Mouse (Mus musculus): Measurements from ENCODE around the gene Tcirg1. TPM values are rescaled to one million over a fixed set of nuclear protein-coding genes. Genes with fewer than 3 reads are reported as not detected.

The Tcirg1 gene
- polyA plus RNA-seq, 1 experiment from 2014 or later: 34.7 TPM

- no peaks in the 10 kb centered on the region for H3K27me3 ChIP-seq (replicated peaks)
- H3K27ac ChIP-seq: no peak overlapping the region
- H3K4me3 ChIP-seq (replicated peaks): no peak overlapping the region
- H3K36me3 ChIP-seq: no peaks in the 10 kb centered on the region
- no peaks in the 10 kb centered on the region for H3K9me3 ChIP-seq
- H3K4me1 ChIP-seq: peaks cover 19% of the 10 kb centered on the region
- 82% methylated on average over 10 of the region's 10 CpGs for WGBS
- ATAC-seq (ENCODE audit: insufficient read depth, low FRiP score, low read depth): no peak
- H3K4me2 ChIP-seq: no peak overlapping the region
- H3K9ac ChIP-seq: no peak overlapping the region
Observed at GRCm38 (mm10) chr19:3846676-3847604, 60.0 kb downstream of the Tcirg1 start.

Other genes with a start within 250 kb of the Tcirg1 start
- 5.3 and 6.2 TPM in 2 replicates for gene Lrp5, start 220.6 kb downstream of the Tcirg1 start, polyA plus RNA-seq (2015; fragmentation: Nextera tagmentation; extraction: Ambion mirVana)
- gene 1810055G02Rik, start 198.8 kb downstream of the Tcirg1 start, polyA plus RNA-seq (2015; fragmentation: Nextera tagmentation; extraction: Ambion mirVana): 31.6 and 35.9 TPM in 2 replicates
- 24.4 and 26.3 TPM in 2 replicates for gene Kmt5b, start 139.7 kb downstream of the Tcirg1 start, polyA plus RNA-seq (2015; fragmentation: Nextera tagmentation; extraction: Ambion mirVana)
- 56.9 and 65.3 TPM in 2 replicates for gene Chka, start 55.4 kb downstream of the Tcirg1 start, polyA plus RNA-seq (2015; fragmentation: Nextera tagmentation; extraction: Ambion mirVana)
- 312 and 320 TPM in 2 replicates for gene Ndufs8, start 5.6 kb upstream of the Tcirg1 start, polyA plus RNA-seq (2015; fragmentation: Nextera tagmentation; extraction: Ambion mirVana)
- 3.6 and 4.2 TPM in 2 replicates for gene Aldh3b1, start 22.7 kb upstream of the Tcirg1 start, polyA plus RNA-seq (2015; fragmentation: Nextera tagmentation; extraction: Ambion mirVana)
- gene Unc93b1, start 28.1 kb upstream of the Tcirg1 start, polyA plus RNA-seq (2015; fragmentation: Nextera tagmentation; extraction: Ambion mirVana): 21.4 and 22.2 TPM in 2 replicates
- 0.06 and 0.12 TPM in 2 replicates for gene Aldh3b3, start 51.5 kb upstream of the Tcirg1 start, polyA plus RNA-seq (2015; fragmentation: Nextera tagmentation; extraction: Ambion mirVana)
- gene Aldh3b2, start 65.2 kb upstream of the Tcirg1 start, polyA plus RNA-seq (2015; fragmentation: Nextera tagmentation; extraction: Ambion mirVana): 14.6 and 22.8 TPM in 2 replicates
- gene Acy3, start 79.4 kb upstream of the Tcirg1 start, polyA plus RNA-seq (2015; fragmentation: Nextera tagmentation; extraction: Ambion mirVana): 9.2 and 9.8 TPM in 2 replicates
- gene Tbx10, start 85.6 kb upstream of the Tcirg1 start, polyA plus RNA-seq (2015; fragmentation: Nextera tagmentation; extraction: Ambion mirVana): 0.21 and 0.31 TPM in 2 replicates
- gene Nudt8, start 93.4 kb upstream of the Tcirg1 start, polyA plus RNA-seq (2015; fragmentation: Nextera tagmentation; extraction: Ambion mirVana): 32.2 and 33.6 TPM in 2 replicates
- 3.5 and 3.8 TPM in 2 replicates for gene Gm49405, start 93.5 kb upstream of the Tcirg1 start, polyA plus RNA-seq (2015; fragmentation: Nextera tagmentation; extraction: Ambion mirVana)
- 4.0 and 4.5 TPM in 2 replicates for gene Doc2g, start 96.2 kb upstream of the Tcirg1 start, polyA plus RNA-seq (2015; fragmentation: Nextera tagmentation; extraction: Ambion mirVana)
- gene Ndufv1, start 105.7 kb upstream of the Tcirg1 start, polyA plus RNA-seq (2015; fragmentation: Nextera tagmentation; extraction: Ambion mirVana): 198 and 218 TPM in 2 replicates
- 711 and 842 TPM in 2 replicates for gene Gstp1, start 130.9 kb upstream of the Tcirg1 start, polyA plus RNA-seq (2015; fragmentation: Nextera tagmentation; extraction: Ambion mirVana)
- gene Gstp2, start 138.9 kb upstream of the Tcirg1 start, polyA plus RNA-seq (2015; fragmentation: Nextera tagmentation; extraction: Ambion mirVana): 13.2 and 19.1 TPM in 2 replicates
- 3.3 and 7.1 TPM in 2 replicates for gene Gstp3, start 152.4 kb upstream of the Tcirg1 start, polyA plus RNA-seq (2015; fragmentation: Nextera tagmentation; extraction: Ambion mirVana)
- 3.1 and 3.6 TPM in 2 replicates for gene Cabp2, start 174.4 kb upstream of the Tcirg1 start, polyA plus RNA-seq (2015; fragmentation: Nextera tagmentation; extraction: Ambion mirVana)
- gene Cdk2ap2, start 190.0 kb upstream of the Tcirg1 start, polyA plus RNA-seq (2015; fragmentation: Nextera tagmentation; extraction: Ambion mirVana): 121 and 130 TPM in 2 replicates
- gene Pitpnm1, start 192.9 kb upstream of the Tcirg1 start, polyA plus RNA-seq (2015; fragmentation: Nextera tagmentation; extraction: Ambion mirVana): 12.9 and 16.2 TPM in 2 replicates
- 79.0 and 91.0 TPM in 2 replicates for gene Aip, start 218.7 kb upstream of the Tcirg1 start, polyA plus RNA-seq (2015; fragmentation: Nextera tagmentation; extraction: Ambion mirVana)
- gene Gpr152, start 232.7 kb upstream of the Tcirg1 start, polyA plus RNA-seq (2015; fragmentation: Nextera tagmentation; extraction: Ambion mirVana): not detected in 2 replicates
- gene Cabp4, start 236.9 kb upstream of the Tcirg1 start, polyA plus RNA-seq (2015; fragmentation: Nextera tagmentation; extraction: Ambion mirVana): 0.13 and 0.19 TPM in 2 replicates
- gene Coro1b, start 241.5 kb upstream of the Tcirg1 start, polyA plus RNA-seq (2015; fragmentation: Nextera tagmentation; extraction: Ambion mirVana): 164 and 180 TPM in 2 replicates
- gene Ptprcap, start 246.5 kb upstream of the Tcirg1 start, polyA plus RNA-seq (2015; fragmentation: Nextera tagmentation; extraction: Ambion mirVana): 6.4 and 7.5 TPM in 2 replicates

Measured in stomach, embryonic 15.5 days (tissue).